Mouse (Mus musculus) neural tube, embryonic 15.5 days (tissue): Measurements from ENCODE around the gene Thbs2. TPM values are rescaled to one million over a fixed set of nuclear protein-coding genes. Genes with fewer than 3 reads are reported as not detected.

Experiments
- ATAC-seq: fragments of 200-750 bp; cut with Nextera tagmentation; 2 replicates; pipeline ENCODE4 v1.8.0; 2017; ENCODE audit warnings: mild to moderate bottlenecking, moderate TSS enrichment, moderate library complexity; ENCODE audit not compliant: low FRiP score
- H3K27ac ChIP-seq: fragments of 300-500 bp; sonication (generic); replicated peaks from 2 replicates; pipeline ENCODE4 v1.5.1; 2015; ENCODE audit warnings: mild to moderate bottlenecking, inconsistent platforms
- H3K27me3 ChIP-seq: fragments of 300-500 bp; sonication (generic); replicated peaks from 2 replicates; pipeline ENCODE4 v1.6.1; 2015; ENCODE audit warnings: inconsistent platforms
- H3K36me3 ChIP-seq: fragments of 300-500 bp; sonication (generic); 2 replicates; pipeline ENCODE4 v1.6.1; 2015; ENCODE audit warnings: inconsistent platforms
- H3K4me1 ChIP-seq: fragments of 300-500 bp; sonication (generic); 2 replicates; pipeline ENCODE4 v1.6.1; 2015; ENCODE audit warnings: inconsistent platforms
- H3K4me2 ChIP-seq: fragments of 300-500 bp; sonication (generic); 2 replicates; pipeline ENCODE4 v1.6.1; 2015; ENCODE audit warnings: inconsistent platforms, mild to moderate bottlenecking, moderate library complexity
- H3K4me3 ChIP-seq: fragments of 300-500 bp; sonication (generic); replicated peaks from 2 replicates; pipeline ENCODE4 v1.5.1; 2015; ENCODE audit warnings: mild to moderate bottlenecking, inconsistent platforms
- H3K9ac ChIP-seq: fragments of 300-500 bp; sonication (generic); replicated peaks from 2 replicates; pipeline ENCODE4 v1.6.1; 2015; ENCODE audit warnings: mild to moderate bottlenecking, inconsistent platforms
- H3K9me3 ChIP-seq: fragments of 300-500 bp; sonication (generic); replicated peaks from 2 replicates; pipeline ENCODE4 v1.6.1; 2016; ENCODE audit warnings: inconsistent platforms
- WGBS: fragments of 180-500 bp; shearing (Covaris S2); methylation state at CpG from one replicate; pipeline ENCODE4 v1.1.7; 2015; ENCODE audit warnings: mixed read lengths; 5-methylcytosine and 5-hydroxymethylcytosine counted together
- polyA plus RNA-seq: library from polyadenylated mRNA; unstranded; fragments of >200 nt; fragmentation: Nextera tagmentation; extraction: Ambion mirVana; gene quantifications from 2 replicates; pipeline ENCODE4 v1.2.1, GENCODE M21; 2015

Gene Thbs2
- polyA plus RNA-seq, 1 experiment from 2014 or later: 9.3 TPM

DNA sequence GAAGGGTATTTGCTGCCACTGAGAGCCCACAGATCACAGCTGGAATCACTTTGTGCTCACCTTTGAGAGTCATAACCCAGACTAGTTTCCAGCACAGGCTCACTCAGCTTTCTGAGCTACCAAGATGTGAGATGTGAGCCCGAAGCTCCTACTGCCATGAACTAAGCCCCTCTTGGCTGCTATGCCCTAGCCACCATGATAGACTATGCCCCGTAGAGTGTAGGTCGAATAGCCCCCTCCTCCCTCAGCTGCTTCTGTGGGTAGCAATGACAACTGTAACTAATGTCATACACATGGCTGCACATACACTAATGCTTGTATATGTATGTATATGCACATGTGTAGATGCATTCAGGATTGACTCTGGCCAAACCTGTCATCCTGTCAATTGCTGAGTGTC is 20.3 kb upstream of the Thbs2 start:
- no peaks in the 10 kb centered on the region for H3K9me3 ChIP-seq
- no peak overlapping the region for H3K4me2 ChIP-seq
- H3K27me3 ChIP-seq: no peaks in the 10 kb centered on the region
- H3K27ac ChIP-seq: no peak overlapping the region
- H3K4me3 ChIP-seq: no peak overlapping the region
- no peaks in the 10 kb centered on the region for H3K36me3 ChIP-seq
- no peak overlapping the region for H3K9ac ChIP-seq
- no peak for ATAC-seq
- 64% methylated on average over 3 of the region's 3 CpGs for WGBS
- H3K4me1 ChIP-seq: 0 out of 2 replicates have a peak, but pooled peaks cover 4% of the 10 kb centered on the region

- WGBS: 89% methylated on average over 3 of the region's 3 CpGs
- Histone ChIP-seq H3K27ac (no peak overlapping the region), H3K9ac (no peak overlapping the region), H3K36me3 (no peaks in the 10 kb centered on the region), H3K27me3 (no peaks in the 10 kb centered on the region), H3K4me1 (0 out of 2 replicates have a peak, but pooled peaks cover 4% of the 10 kb centered on the region), H3K9me3 (no peaks in the 10 kb centered on the region), H3K4me3 (no peak overlapping the region), H3K4me2 (no peak overlapping the region)
- no peak for ATAC-seq
Measured at GRCm38 (mm10) chr17:14711784-14712183, 17.7 kb upstream of the Thbs2 start.

- H3K36me3 ChIP-seq: no peaks in the 10 kb centered on the region
- ATAC-seq: no peak
- H3K27me3 ChIP-seq: no peaks in the 10 kb centered on the region
- no peak overlapping the region for H3K9ac ChIP-seq
- H3K4me2 ChIP-seq: no peak overlapping the region
- H3K4me3 ChIP-seq: no peak overlapping the region
- H3K9me3 ChIP-seq: no peaks in the 10 kb centered on the region
- H3K4me1 ChIP-seq: 0 out of 2 replicates have a peak, but pooled peaks cover 4% of the 10 kb centered on the region
- H3K27ac ChIP-seq: no peak overlapping the region
- 91% methylated on average over 3 of the region's 3 CpGs for WGBS
Measured at GRCm38 (mm10) chr17:14711032-14711431, 17.0 kb upstream of the Thbs2 start.

DNA sequence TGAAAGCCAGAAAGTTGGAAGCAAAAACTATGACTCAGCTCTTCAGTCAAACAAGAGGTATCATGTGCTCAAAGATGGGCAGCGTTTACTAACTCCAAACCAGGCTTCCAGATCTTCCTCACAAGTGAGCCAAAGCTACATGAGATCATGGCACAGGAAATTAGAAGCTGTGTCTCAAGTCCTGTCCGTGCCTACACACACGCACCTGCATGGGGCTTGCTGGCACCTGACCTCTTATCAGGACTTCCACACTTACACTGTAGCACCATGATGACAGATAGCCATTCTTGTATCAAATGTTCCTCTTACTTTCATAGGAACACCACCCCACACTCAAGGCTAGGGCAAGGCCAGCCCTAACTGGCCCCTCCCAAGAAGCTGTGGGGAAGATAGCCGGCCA is 12.0 kb upstream of the Thbs2 start:
- H3K9me3 ChIP-seq: no peaks in the 10 kb centered on the region
- no peak overlapping the region for H3K27ac ChIP-seq

DNA sequence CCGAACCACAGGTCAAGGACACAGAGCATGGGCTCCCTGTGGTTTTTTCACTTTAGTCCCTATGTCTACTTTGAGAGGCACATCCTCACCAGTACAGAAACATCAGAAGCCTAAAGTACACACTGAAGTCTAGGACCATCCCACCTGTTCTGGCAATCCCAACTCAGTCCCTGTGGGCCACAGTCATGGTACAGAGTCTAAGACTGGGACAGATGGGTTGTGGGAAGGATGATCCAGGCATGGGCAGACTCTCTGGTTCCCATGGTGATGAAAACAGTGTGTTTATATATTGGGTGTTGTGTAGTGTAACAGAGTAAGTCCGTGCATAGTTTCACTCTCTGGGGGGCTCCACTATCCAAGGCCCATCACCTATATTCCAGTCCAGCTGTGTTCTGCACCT is 11.4 kb upstream of the Thbs2 start:
- no peaks in the 10 kb centered on the region for H3K27me3 ChIP-seq
- no peak for ATAC-seq
- WGBS: 91% methylated on average over 2 of the region's 2 CpGs
- H3K4me1 ChIP-seq: no peaks in the 10 kb centered on the region
- no peak overlapping the region for H3K4me2 ChIP-seq
- H3K9me3 ChIP-seq: no peaks in the 10 kb centered on the region
- no peaks in the 10 kb centered on the region for H3K36me3 ChIP-seq
- no peak overlapping the region for H3K4me3 ChIP-seq
- H3K9ac ChIP-seq: no peak overlapping the region
- H3K27ac ChIP-seq: no peak overlapping the region

More for the DNA sequence above, 12.0 kb upstream of the Thbs2 start:
- 95% methylated on average over 4 of the region's 4 CpGs for WGBS
- H3K27me3 ChIP-seq: no peaks in the 10 kb centered on the region
- no peaks in the 10 kb centered on the region for H3K4me1 ChIP-seq
- H3K36me3 ChIP-seq: no peaks in the 10 kb centered on the region
- ATAC-seq: no peak
- no peak overlapping the region for H3K4me3 ChIP-seq
- no peak overlapping the region for H3K9ac ChIP-seq
- H3K4me2 ChIP-seq: no peak overlapping the region

GRCm38 (mm10) chr17:14703771-14704170 is 9.7 kb upstream of the Thbs2 start:
- no peak overlapping the region for H3K4me3 ChIP-seq
- 87% methylated on average over 6 of the region's 6 CpGs for WGBS
- ATAC-seq: no peak
- no peaks in the 10 kb centered on the region for H3K36me3 ChIP-seq
- no peak overlapping the region for H3K4me2 ChIP-seq
- H3K27ac ChIP-seq: no peak overlapping the region
- no peaks in the 10 kb centered on the region for H3K4me1 ChIP-seq
- no peaks in the 10 kb centered on the region for H3K9me3 ChIP-seq
- H3K9ac ChIP-seq: no peak overlapping the region
- H3K27me3 ChIP-seq: no peaks in the 10 kb centered on the region

DNA sequence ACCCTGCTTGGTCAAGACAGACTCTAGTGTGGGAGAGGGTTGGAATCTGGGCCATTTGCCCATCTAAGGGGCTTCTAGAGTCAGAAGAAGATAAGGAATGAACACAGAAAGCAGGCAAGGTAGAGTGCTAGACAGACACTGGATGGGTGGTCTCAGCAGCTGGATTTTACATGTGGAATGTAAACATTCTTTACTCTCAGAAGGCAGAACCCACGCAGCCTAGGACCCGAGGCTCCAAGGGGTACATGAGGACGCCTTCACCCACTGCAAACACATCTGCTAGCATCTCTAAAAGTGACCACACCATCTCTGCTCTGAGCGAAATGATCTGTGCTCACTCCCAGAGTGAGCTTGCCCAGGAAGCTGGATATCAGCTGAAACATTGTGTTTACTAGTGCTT is 9.2 kb upstream of the Thbs2 start:
- ATAC-seq: no peak
- no peak overlapping the region for H3K4me2 ChIP-seq
- 84% methylated on average over 4 of the region's 4 CpGs for WGBS

GRCm38 (mm10) chr17:14702701-14703100 is 8.7 kb upstream of the Thbs2 start:
- no peak for ATAC-seq
- Histone ChIP-seq H3K4me1 (no peaks in the 10 kb centered on the region), H3K9me3 (no peaks in the 10 kb centered on the region), H3K9ac (no peak overlapping the region), H3K36me3 (no peaks in the 10 kb centered on the region), H3K27ac (no peak overlapping the region), H3K4me3 (no peak overlapping the region), H3K27me3 (no peaks in the 10 kb centered on the region), H3K4me2 (no peak overlapping the region)
- 64% methylated on average over 3 of the region's 3 CpGs for WGBS

More for the DNA sequence above, 9.2 kb upstream of the Thbs2 start:
- H3K9me3 ChIP-seq: no peaks in the 10 kb centered on the region
- no peak overlapping the region for H3K27ac ChIP-seq
- H3K36me3 ChIP-seq: no peaks in the 10 kb centered on the region
- H3K4me3 ChIP-seq: no peak overlapping the region
- no peak overlapping the region for H3K9ac ChIP-seq
- H3K4me1 ChIP-seq: no peaks in the 10 kb centered on the region
- no peaks in the 10 kb centered on the region for H3K27me3 ChIP-seq

DNA sequence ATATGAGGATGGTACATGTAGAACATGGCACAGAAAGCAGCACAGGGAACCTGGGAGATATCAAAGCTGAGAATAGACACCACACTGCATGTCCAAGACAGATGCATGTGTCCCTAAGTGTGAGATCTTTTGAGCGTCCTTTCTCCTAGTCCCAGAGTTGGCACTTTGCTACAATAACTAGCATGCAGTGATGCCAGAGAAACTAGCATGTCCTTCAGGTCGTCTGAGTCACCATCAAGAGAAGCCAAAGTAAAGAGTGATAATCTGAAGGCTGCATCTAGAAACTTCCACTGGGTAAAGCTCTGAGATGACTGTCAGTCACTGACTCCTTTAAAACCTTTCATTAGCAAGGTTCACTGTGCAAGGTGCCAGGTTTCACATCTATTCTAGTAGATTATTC is 7.9 kb upstream of the Thbs2 start:
- no peaks in the 10 kb centered on the region for H3K27me3 ChIP-seq
- no peaks in the 10 kb centered on the region for H3K36me3 ChIP-seq
- H3K4me3 ChIP-seq: no peak overlapping the region
- no peak overlapping the region for H3K27ac ChIP-seq
- ATAC-seq: no peak
- 68% methylated on average over 2 of the region's 2 CpGs for WGBS
- no peaks in the 10 kb centered on the region for H3K4me1 ChIP-seq
- H3K9ac ChIP-seq: no peak overlapping the region
- H3K9me3 ChIP-seq: no peaks in the 10 kb centered on the region
- no peak overlapping the region for H3K4me2 ChIP-seq

- no peaks in the 10 kb centered on the region for H3K36me3 ChIP-seq
- no peak for ATAC-seq
- no peak overlapping the region for H3K9ac ChIP-seq
- H3K27me3 ChIP-seq: no peaks in the 10 kb centered on the region
- H3K27ac ChIP-seq: no peak overlapping the region
- H3K4me1 ChIP-seq: no peaks in the 10 kb centered on the region
- no peak overlapping the region for H3K4me3 ChIP-seq
- no peaks in the 10 kb centered on the region for H3K9me3 ChIP-seq
- H3K4me2 ChIP-seq: no peak overlapping the region
- 82% methylated on average over 5 of the region's 5 CpGs for WGBS
Measured at GRCm38 (mm10) chr17:14700204-14700603, 6.2 kb upstream of the Thbs2 start.

DNA sequence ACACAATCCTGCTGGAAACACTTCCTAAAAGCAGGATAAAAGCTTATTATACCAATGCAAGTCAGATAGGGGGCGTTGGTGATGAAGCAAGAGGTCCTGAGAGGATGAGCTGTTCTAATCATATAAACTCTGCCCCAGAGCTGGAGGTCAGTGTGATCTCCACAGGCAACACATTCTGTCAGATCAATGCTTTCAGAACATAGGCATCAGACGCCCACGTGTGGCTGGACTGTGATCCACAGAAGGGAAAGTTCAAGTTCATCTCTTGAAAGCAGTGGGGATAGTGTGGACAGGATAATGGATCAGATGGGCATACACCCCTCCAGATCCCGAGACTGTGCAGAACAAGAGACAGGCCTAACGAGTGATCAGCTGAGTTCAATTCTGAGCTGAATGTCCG is 4.2 kb upstream of the Thbs2 start:
- H3K9ac ChIP-seq: no peak overlapping the region
- no peak for ATAC-seq

GRCm38 (mm10) chr17:14697096-14697495 is 3.1 kb upstream of the Thbs2 start:
- Histone ChIP-seq H3K27me3 (no peaks in the 10 kb centered on the region), H3K9ac (no peak overlapping the region), H3K4me2 (no peak overlapping the region), H3K4me3 (no peak overlapping the region), H3K36me3 (no peaks in the 10 kb centered on the region), H3K4me1 (peaks cover 8% of the 10 kb centered on the region), H3K27ac (no peak overlapping the region), H3K9me3 (no peaks in the 10 kb centered on the region)
- no peak for ATAC-seq
- WGBS: 83% methylated on average over 6 of the region's 6 CpGs

More for the DNA sequence above, 4.2 kb upstream of the Thbs2 start:
- 70% methylated on average over 6 of the region's 6 CpGs for WGBS
- Histone ChIP-seq H3K9me3 (no peaks in the 10 kb centered on the region), H3K4me2 (no peak overlapping the region), H3K36me3 (no peaks in the 10 kb centered on the region), H3K27ac (no peak overlapping the region), H3K4me1 (peaks cover 8% of the 10 kb centered on the region), H3K4me3 (no peak overlapping the region), H3K27me3 (no peaks in the 10 kb centered on the region)

GRCm38 (mm10) chr17:14696281-14696795 is 2.3 kb upstream of the Thbs2 start:
- H3K4me2 ChIP-seq: no peak overlapping the region
- 89% methylated on average over 6 of the region's 6 CpGs for WGBS
- no peak overlapping the region for H3K9ac ChIP-seq
- ATAC-seq: no peak
- H3K27me3 ChIP-seq: no peaks in the 10 kb centered on the region
- peaks cover 9% of the 10 kb centered on the region for H3K4me1 ChIP-seq
- no peaks in the 10 kb centered on the region for H3K36me3 ChIP-seq
- H3K9me3 ChIP-seq: no peaks in the 10 kb centered on the region
- no peak overlapping the region for H3K27ac ChIP-seq
- H3K4me3 ChIP-seq: no peak overlapping the region
